Mouse (Mus musculus) brown adipose tissue, adult 24 weeks (tissue): ENCODE measurements around the gene Sema3d. TPM values are rescaled to one million over a fixed set of nuclear protein-coding genes. Genes with fewer than 3 reads are reported as not detected.

Experiments used
- H3K27ac ChIP-seq: fragments of 200-500 bp; replicated peaks from 2 replicates; pipeline ENCODE4 v1.5.1; 2012; ENCODE audit warnings: low read depth, mild to moderate bottlenecking, low read length
- H3K4me1 ChIP-seq: fragments of 200-500 bp; 2 replicates; pipeline ENCODE4 v1.6.1; 2012; ENCODE audit warnings: low read length, mixed read lengths; ENCODE audit not compliant: control insufficient read depth, insufficient read depth, insufficient read length
- H3K4me3 ChIP-seq: fragments of 200-500 bp; 2 replicates; pipeline ENCODE4 v1.5.1; 2012; ENCODE audit warnings: low read depth, mild to moderate bottlenecking, low read length, moderate library complexity; ENCODE audit not compliant: insufficient read depth
- polyA plus RNA-seq: library from polyadenylated mRNA; stranded (reverse); fragments of >200 nt; gene quantifications from 2 replicates; pipeline ENCODE4 v1.2.4, GENCODE M21; 2012; ENCODE audit not compliant: missing spikeins, insufficient read depth, insufficient read length

The Sema3d gene
- polyA plus RNA-seq, 1 experiment = 2.2 TPM

GRCm38 (mm10) chr5:12467568-12468336 lies 84.6 kb downstream of the Sema3d start:
- Histone ChIP-seq H3K4me1 (no peaks in the 10 kb centered on the region), H3K4me3 (no peak overlapping the region), H3K27ac (no peak overlapping the region)

DNA sequence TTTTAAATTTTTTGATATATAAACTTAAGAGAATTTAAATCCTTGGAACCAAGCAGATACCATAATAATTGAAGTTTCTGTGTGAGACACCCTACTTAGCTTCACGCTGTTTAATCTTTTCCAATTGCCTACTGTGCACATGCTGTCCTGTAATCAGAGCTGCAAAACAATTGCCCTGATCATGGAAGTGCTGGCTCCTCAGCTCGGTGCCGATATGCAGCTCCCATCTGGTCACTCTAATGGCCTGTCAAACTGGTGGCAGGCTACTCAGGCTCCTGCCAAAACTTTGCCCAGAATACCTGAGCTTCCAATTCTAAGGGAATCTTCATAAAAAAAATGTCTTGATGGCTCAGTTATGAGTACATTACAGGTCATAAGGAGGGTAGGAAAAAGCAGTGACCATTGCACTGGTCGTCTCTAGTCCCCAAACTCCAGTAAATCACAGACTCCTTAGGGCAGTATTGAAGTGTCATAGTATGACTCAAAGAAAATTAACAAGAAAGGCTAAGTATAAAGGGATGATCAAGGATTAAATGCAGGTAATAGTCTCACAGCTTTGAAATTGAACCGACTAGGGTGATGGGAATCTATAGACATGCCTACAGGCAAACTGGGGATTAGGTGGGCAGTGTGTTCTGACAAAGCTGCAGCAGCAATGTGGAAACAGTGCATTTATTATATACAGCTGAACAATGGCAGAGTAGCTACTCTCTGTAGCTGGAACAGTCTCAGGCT lies 91.9 kb downstream of the Sema3d start:
- Histone ChIP-seq H3K4me1 (no peaks in the 10 kb centered on the region), H3K4me3 (no peak overlapping the region), H3K27ac (no peak overlapping the region)

DNA sequence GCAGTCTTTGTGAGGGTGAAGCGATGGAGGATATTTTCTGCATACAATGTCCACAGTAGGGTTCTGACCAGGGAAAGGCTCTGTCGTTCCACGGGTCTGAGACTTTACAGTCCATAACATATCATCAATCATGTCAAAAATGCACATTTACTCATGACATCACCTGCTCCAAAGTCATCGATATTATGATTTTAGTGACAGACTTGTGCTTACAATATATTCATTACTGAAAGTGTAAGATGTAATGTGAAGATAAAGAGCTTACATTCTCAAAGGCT lies 92.4 kb downstream of the Sema3d start:
- H3K4me3 ChIP-seq = no peak overlapping the region
- H3K4me1 ChIP-seq = no peaks in the 10 kb centered on the region
- no peak overlapping the region for H3K27ac ChIP-seq

DNA sequence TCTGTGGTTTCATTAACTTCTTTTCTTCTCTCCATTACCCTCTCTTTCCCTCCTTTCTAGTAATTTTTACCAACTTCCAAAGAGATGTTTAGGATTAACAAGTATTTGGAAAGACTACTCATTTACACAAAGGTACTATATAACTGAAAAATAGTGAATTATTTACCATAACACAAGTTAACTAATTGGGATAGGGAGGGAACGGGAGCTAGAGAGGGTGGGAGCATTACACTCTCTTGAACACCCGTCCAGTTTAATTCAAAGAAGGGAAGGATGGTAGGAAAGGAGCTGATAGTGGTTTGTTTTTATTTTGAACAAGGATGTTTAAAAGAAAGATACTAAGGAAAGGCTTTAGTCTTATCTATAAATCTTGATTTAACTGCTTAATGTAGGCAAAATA lies 104.7 kb downstream of the Sema3d start:
- no peak overlapping the region for H3K4me3 ChIP-seq
- H3K27ac ChIP-seq = no peak overlapping the region
- no peaks in the 10 kb centered on the region for H3K4me1 ChIP-seq

DNA sequence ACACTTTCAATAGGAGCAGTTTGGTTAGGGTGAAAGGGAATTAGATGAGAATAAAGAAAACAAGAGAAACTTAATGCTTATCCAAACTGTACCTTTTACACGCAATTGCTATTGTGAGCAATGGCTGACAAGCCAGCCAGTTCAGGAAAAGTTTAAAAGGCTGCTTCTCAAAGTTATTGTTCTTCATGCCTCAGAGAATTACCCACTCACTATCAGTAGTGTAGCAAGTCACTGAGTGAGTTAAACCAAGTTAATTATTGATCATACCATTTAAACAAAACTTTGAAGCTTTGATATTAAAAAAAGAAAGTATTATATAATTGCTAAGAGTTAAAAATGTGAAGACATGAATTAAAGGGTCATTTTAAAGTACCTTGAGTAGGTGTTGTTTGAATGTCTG lies 108.5 kb downstream of the Sema3d start:
- Histone ChIP-seq H3K4me1 (no peaks in the 10 kb centered on the region), H3K4me3 (no peak overlapping the region), H3K27ac (no peak overlapping the region)

- no peaks in the 10 kb centered on the region for H3K4me1 ChIP-seq
- no peak overlapping the region for H3K27ac ChIP-seq
- H3K4me3 ChIP-seq = no peak overlapping the region
Measured at GRCm38 (mm10) chr5:12498227-12498928, 115.2 kb downstream of the Sema3d start.

DNA sequence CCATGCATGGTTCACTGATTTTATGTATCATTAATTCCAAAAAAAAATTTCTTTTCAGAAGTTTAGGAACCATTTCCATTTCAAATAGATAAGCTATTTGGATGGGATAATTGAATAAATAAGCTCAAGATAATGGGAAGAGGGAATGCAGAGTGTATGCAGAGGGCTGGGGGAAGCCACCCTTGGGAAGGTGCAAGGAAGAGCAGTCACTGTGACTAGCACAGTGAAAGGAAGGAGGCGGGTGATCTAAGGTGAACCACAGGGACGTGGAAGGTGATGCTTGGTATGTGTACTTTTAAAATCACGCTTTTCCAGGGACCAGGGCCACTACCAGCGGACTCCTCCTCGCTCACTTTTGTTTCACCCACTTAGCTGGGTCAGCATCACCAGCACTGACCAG lies 115.9 kb downstream of the Sema3d start:
- Histone ChIP-seq H3K4me1 (no peaks in the 10 kb centered on the region), H3K4me3 (no peak overlapping the region), H3K27ac (no peak overlapping the region)

DNA sequence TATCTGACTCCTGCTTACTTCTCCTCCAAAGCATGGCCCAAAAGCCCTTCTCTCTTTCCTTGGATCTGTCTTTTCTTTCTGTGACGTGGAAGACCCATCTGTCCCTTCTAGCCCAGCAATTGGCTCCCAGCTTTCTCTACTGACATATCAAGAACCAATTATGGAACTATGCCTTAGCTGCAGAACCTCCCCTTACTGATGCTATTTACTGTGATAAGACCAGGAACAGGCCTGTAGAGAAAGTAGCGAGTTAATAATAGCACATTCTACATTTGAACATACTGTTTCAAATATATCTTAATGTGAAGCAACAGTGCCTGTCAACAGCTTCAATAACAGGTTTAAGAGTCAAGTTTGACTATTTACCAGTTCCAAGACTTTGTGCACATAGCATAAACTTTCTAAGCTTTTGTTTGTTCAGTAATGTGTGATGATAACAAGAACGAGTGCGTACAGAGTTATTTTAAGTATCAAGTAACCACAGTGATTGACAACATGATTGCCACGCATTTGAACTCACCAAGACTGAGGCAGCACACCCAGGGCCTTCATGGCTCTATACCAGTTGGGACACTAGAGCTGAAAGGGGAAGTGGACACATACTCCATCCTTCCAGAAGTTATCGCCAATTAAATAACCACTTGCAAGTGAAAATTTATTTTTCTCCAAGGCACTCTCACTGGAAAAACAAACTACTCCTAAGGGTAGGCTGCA lies 116.8 kb downstream of the Sema3d start:
- Histone ChIP-seq H3K27ac (no peak overlapping the region), H3K4me3 (no peak overlapping the region)

DNA sequence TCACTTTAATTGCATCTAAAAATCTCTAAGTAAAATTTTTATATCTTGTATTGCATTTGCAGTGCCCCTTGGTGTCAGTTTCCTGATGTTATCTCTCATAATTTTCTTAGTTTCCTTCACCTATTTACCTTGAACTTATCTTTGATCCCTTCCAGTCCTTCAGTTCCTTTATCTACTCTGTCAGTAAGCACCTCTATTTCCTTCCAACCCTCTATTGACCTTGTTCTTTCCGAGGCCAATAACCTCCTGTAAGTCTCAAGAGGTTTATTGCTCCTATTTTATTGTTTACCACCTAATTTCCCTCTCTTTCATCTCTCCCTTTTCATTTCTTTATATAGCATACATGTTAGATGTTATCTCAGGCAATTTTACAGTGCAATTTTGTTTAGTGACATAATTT lies 129.3 kb downstream of the Sema3d start:
- no peaks in the 10 kb centered on the region for H3K4me1 ChIP-seq
- H3K27ac ChIP-seq = no peak overlapping the region
- H3K4me3 ChIP-seq = no peak overlapping the region

More for the DNA sequence above, 116.8 kb downstream of the Sema3d start:
- no peaks in the 10 kb centered on the region for H3K4me1 ChIP-seq

GRCm38 (mm10) chr5:12515283-12515682 lies 132.1 kb downstream of the Sema3d start:
- Histone ChIP-seq H3K4me3 (no peak overlapping the region), H3K27ac (no peak overlapping the region), H3K4me1 (no peaks in the 10 kb centered on the region)

GRCm38 (mm10) chr5:12525235-12525767 lies 142.1 kb downstream of the Sema3d start:
- Histone ChIP-seq H3K4me3 (no peak overlapping the region), H3K27ac (no peak overlapping the region), H3K4me1 (no peaks in the 10 kb centered on the region)

DNA sequence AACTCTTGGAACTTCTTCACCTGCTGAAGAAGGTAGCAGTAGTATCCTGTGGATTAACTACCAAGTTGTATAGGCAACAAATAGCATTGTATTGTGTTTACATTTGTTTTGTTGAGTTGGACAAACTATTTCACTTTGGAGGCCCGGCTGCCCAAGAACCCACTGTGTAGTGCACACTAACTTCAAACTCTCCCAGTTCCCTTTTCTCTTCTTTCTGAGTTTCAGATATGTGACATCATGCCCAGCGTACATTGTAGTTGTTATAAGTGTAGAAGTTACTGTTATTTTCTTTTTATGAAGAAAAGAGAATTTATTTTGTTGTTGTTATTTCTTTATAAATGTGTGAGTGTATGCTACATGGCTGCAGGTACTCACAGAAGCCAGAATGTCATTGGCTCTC lies 145.4 kb downstream of the Sema3d start:
- Histone ChIP-seq H3K4me1 (no peaks in the 10 kb centered on the region), H3K4me3 (no peak overlapping the region)

DNA sequence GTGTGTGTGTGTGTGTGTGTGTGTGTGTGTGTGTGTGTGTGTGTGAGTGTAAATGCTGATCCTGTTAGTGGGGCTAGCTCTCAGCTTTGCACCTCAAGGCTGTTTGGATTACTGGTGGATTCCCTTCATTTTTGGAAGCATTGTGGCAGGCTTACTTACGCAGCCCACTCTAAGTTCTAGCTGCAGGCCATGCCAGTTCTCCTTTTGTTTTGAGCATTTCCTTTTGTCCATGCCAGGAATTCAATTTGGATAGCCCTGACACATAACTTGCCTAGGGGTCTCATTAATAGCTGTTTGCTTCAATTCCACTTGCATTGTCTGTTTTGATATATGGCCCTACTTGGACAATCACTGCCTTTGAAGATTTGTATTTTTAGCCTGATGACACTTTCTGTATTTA lies 146.6 kb downstream of the Sema3d start:
- H3K4me3 ChIP-seq = no peak overlapping the region
- no peak overlapping the region for H3K27ac ChIP-seq
- H3K4me1 ChIP-seq = no peaks in the 10 kb centered on the region

More for the DNA sequence above, 145.4 kb downstream of the Sema3d start:
- no peak overlapping the region for H3K27ac ChIP-seq

DNA sequence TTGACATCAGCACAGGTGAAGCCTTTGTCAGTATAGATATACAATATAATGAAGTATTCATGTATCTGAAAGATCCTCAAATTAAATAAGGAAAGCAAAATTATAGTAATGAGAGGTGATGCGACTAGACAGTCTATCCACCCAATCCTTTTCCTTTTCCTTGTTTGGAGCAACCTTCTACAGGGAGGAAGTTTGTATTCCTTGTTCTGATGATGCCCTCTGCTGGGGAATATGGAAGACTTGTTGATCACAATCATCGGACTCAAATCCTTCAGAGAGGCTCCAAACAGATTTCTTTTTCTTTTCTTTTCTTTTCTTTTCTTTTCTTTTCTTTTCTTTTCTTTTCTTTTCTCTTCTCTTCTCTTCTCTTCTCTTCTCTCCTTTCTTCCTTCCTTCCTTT lies 158.1 kb downstream of the Sema3d start:
- H3K27ac ChIP-seq = no peak overlapping the region
- no peak overlapping the region for H3K4me3 ChIP-seq
- H3K4me1 ChIP-seq = no peaks in the 10 kb centered on the region
